Mouse (Mus musculus) left cerebral cortex, adult 9 months (tissue): ENCODE results near the gene Mogat1.
"Not testable (repeated sequence)": the region's sequence is repeated elsewhere in the genome, so short reads cannot be mapped to it uniquely, and the experiment has no call there.

Experiments
- DNase-seq, 2 experiments: peaks; one replicate each; pipeline ENCODE4 v3.0.0; 2022; ENCODE audit warnings: low spot score in 2 of 2

Gene Mogat1

GRCm38 (mm10) chr1:78510862-78511261, at the start of gene Mogat1:
Gene Mogat1, plus strand, starts transcription at chr1:78510991.
- DNase-seq, result no peak

GRCm38 (mm10) chr1:78472441-78472840, 38.4 kb upstream of the Mogat1 start:
- no peak for DNase-seq

GRCm38 (mm10) chr1:78483430-78483829, 27.4 kb upstream of the Mogat1 start:
- no peak for DNase-seq

GRCm38 (mm10) chr1:78484361-78484760, 26.4 kb upstream of the Mogat1 start:
- DNase-seq, result no peak

- DNase-seq, result peak in 1 of 2 experiments; percentile 10
These were observed 22.4 kb upstream of the Mogat1 start for GRCm38 (mm10) chr1:78488427-78488751.

GRCm38 (mm10) chr1:78488752-78489492, 21.9 kb upstream of the Mogat1 start, which contains the start of gene Farsb:
Gene Farsb, minus strand, starts transcription at chr1:78488897.
- peak; percentile 73 to 93 for DNase-seq

GRCm38 (mm10) chr1:78490143-78490542, 20.6 kb upstream of the Mogat1 start:
- DNase-seq, result no peak

GRCm38 (mm10) chr1:78501036-78501435, 9.8 kb upstream of the Mogat1 start:
- no peak for DNase-seq

- not testable (repeated sequence) for DNase-seq
These were observed 8.9 kb upstream of the Mogat1 start for GRCm38 (mm10) chr1:78501856-78502255.

- no peak for DNase-seq
These were observed 8.3 kb upstream of the Mogat1 start for GRCm38 (mm10) chr1:78502527-78502926.

GRCm38 (mm10) chr1:78507137-78507536, 3.7 kb upstream of the Mogat1 start:
- no peak for DNase-seq

- no peak for DNase-seq
These were observed 900 bp downstream of the Mogat1 start, which contains the start of gene BC035947 for GRCm38 (mm10) chr1:78511621-78512160. Gene BC035947, minus strand, starts transcription at chr1:78512158.

GRCm38 (mm10) chr1:78512756-78513155, 2.0 kb downstream of the Mogat1 start:
- no peak for DNase-seq

GRCm38 (mm10) chr1:78518907-78519306, 8.1 kb downstream of the Mogat1 start:
- DNase-seq, result no peak

GRCm38 (mm10) chr1:78525189-78525886, 14.5 kb downstream of the Mogat1 start:
- peak in 1 of 2 experiments; percentile 85 for DNase-seq

- no peak for DNase-seq
These were observed 17.6 kb downstream of the Mogat1 start for GRCm38 (mm10) chr1:78528356-78528755.

- DNase-seq, result no peak
These were observed 18.2 kb downstream of the Mogat1 start for GRCm38 (mm10) chr1:78529011-78529410.

GRCm38 (mm10) chr1:78530500-78531215, 19.9 kb downstream of the Mogat1 start:
- DNase-seq, result peak in 1 of 2 experiments; percentile 5

GRCm38 (mm10) chr1:78532184-78532800, 21.5 kb downstream of the Mogat1 start:
- DNase-seq, result peak in 1 of 2 experiments; percentile 15

- no peak for DNase-seq
These were observed 23.8 kb downstream of the Mogat1 start for GRCm38 (mm10) chr1:78534428-78535150.
